ENCODE assay signal across 18 mouse cellular contexts in genomic region chr9:62997626-62998025, GRCm38 (mm10).
"Had no signal": no experiment of that assay in that cellular context is flagged by ENCODE, and none has a peak within 500 bp of the region (broad histone marks: within the 10 kb centered on the region; RNA-seq: fewer than 3 reads in every experiment).

No protein-coding gene starts in this region.

- H3K4me3 ChIP-seq: lung, embryonic 15.5 days; megakaryocyte, embryonic 14.5 days; midbrain, embryonic 13.5 days; midbrain, embryonic 15.5 days; neural tube, embryonic 12.5 days; stomach, embryonic 15.5 days had no signal

- H3K4me1 ChIP-seq: lung, embryonic 15.5 days; midbrain, embryonic 13.5 days; midbrain, embryonic 15.5 days; neural tube, embryonic 12.5 days; stomach, embryonic 15.5 days had no signal

- H3K9me3 ChIP-seq: lung, embryonic 15.5 days; megakaryocyte, embryonic 14.5 days; midbrain, embryonic 13.5 days; midbrain, embryonic 15.5 days; neural tube, embryonic 12.5 days; stomach, embryonic 15.5 days had no signal

- H3K36me3 ChIP-seq: lung, embryonic 15.5 days; midbrain, embryonic 13.5 days; midbrain, embryonic 15.5 days; neural tube, embryonic 12.5 days; stomach, embryonic 15.5 days had no signal

- H3K4me2 ChIP-seq: lung, embryonic 15.5 days; midbrain, embryonic 11.5 days; midbrain, embryonic 13.5 days; midbrain, embryonic 15.5 days; neural tube, embryonic 12.5 days; stomach, embryonic 15.5 days had no signal

- DNase-seq: liver, postnatal 0 days; lung, adult 2 months; lung, postnatal 14 days; lung, postnatal 36 days; right cerebral cortex, postnatal 14 days; thymus, adult 2 months; thymus, postnatal 25 days; thymus, postnatal 4 days had no signal

- H3K9ac ChIP-seq: liver, postnatal 0 days; lung, embryonic 15.5 days; midbrain, embryonic 13.5 days; midbrain, embryonic 15.5 days; neural tube, embryonic 12.5 days; stomach, embryonic 15.5 days had no signal

- ATAC-seq: liver, postnatal 0 days; lung, postnatal 0 days; midbrain, embryonic 13.5 days; midbrain, embryonic 15.5 days had no signal

- H3K27me3 ChIP-seq: lung, embryonic 15.5 days; midbrain, embryonic 13.5 days; midbrain, embryonic 15.5 days; neural tube, embryonic 12.5 days; stomach, embryonic 15.5 days had no signal

- H3K27ac ChIP-seq: lung, embryonic 15.5 days; macrophage; midbrain, embryonic 13.5 days; midbrain, embryonic 15.5 days; neural tube, embryonic 12.5 days; stomach, embryonic 15.5 days; stomach, postnatal 0 days had no signal
